In the genomic region with DNA sequence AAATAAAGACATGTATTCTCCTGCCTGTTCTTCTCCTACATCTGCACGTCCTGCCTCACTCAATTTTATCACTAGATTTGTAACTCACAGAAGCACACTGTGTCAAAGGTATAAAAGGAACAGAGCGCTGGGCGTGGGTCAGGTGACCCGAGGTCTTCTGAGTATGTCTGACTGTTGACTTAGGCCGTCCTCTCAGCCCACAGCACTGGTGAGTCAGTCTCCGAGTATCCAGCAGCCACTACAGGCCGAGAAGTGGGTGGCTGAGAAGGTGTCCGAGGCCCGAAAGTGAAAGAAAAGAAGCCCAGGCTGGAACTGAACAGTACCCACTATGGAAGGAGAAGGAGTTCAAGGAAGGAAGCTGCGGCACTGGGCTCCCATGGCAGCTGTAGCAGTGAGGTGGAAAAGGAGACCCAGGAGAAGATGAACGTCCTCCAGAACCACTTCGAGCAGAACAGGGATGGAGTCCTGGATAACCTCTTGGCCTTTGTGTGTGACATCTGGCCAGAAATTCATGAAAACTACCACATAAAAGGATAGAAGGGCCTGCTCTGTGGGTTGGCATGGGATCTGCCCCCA, we compare ENCODE assay signal across 20 mouse cellular contexts. TPM values are rescaled to one million over a fixed set of nuclear protein-coding genes. Genes with fewer than 3 reads are reported as not detected.
DNase-seq lines count a peak whose midpoint lies in the region; ATAC-seq and TF ChIP-seq lines count a peak whose summit lies in the region.
"Had no signal": no experiment of that assay in that cellular context is flagged by ENCODE, and none has a peak within 500 bp of the region (broad histone marks: within the 10 kb centered on the region; RNA-seq: fewer than 3 reads in every experiment).

No protein-coding gene starts in this region.

- no peak overlapping the region for H3K4me2 ChIP-seq in kidney, embryonic 16.5 days (replicated peaks; ENCODE audit: low read depth, low read length)
- H3K4me2 ChIP-seq in lung, embryonic 15.5 days = no peak overlapping the region
- H3K4me2 ChIP-seq in myocyte (ENCODE audit: low read depth) = peak overlapping the region; percentile 74
- no peak overlapping the region for H3K4me2 ChIP-seq in liver, embryonic 12.5 days
- H3K4me2 ChIP-seq: embryonic facial prominence, embryonic 12.5 days; heart, embryonic 15.5 days; limb, embryonic 13.5 days; liver, embryonic 15.5 days had no signal

- no peak overlapping the region for H3K9ac ChIP-seq in kidney, embryonic 16.5 days (replicated peaks; ENCODE audit: low read length)
- H3K9ac ChIP-seq in lung, embryonic 15.5 days = no peak overlapping the region
- H3K9ac ChIP-seq in liver, embryonic 12.5 days = no peak overlapping the region
- H3K9ac ChIP-seq: embryonic facial prominence, embryonic 12.5 days; heart, embryonic 15.5 days; limb, embryonic 13.5 days; liver, embryonic 15.5 days had no signal

- no peak for TF ChIP-seq POLR2A in myocyte (IDR thresholded peaks at IDR 0.05; ENCODE audit: insufficient read length, low read depth)

- H3K36me3 ChIP-seq in kidney, embryonic 16.5 days (ENCODE audit: insufficient read depth, low read length) = peaks cover 7% of the 10 kb centered on the region; the same call in 1 of the 2 replicates
- peaks cover 24% of the 10 kb centered on the region for H3K36me3 ChIP-seq in lung, embryonic 15.5 days
- peaks cover 17% of the 10 kb centered on the region for H3K36me3 ChIP-seq in myocyte (ENCODE audit: control insufficient read depth, insufficient read depth)
- peaks cover 91% of the 10 kb centered on the region for H3K36me3 ChIP-seq in liver, embryonic 12.5 days

- ATAC-seq in kidney, embryonic 16.5 days (ENCODE audit: low FRiP score, low TSS enrichment) = peak; percentile 75
- peak; percentile 57; the same call in 1 of the 2 replicates for ATAC-seq in lung, embryonic 15.5 days (ENCODE audit: borderline replicate concordance, extremely low read depth, low FRiP score, low TSS enrichment)
- no peak for ATAC-seq in liver, embryonic 12.5 days
- ATAC-seq: forebrain, embryonic 16.5 days had no signal

- no peak for DNase-seq in kidney, postnatal 4 days
- DNase-seq in NIH3T3 (ENCODE audit: low read depth) = peak; percentile 84
- no peak for DNase-seq in gastrocnemius, adult 8-10 months (ENCODE audit: low spot score in 2 of 2)
- DNase-seq in thymus, adult 18-20 months = no peak
- DNase-seq: adrenal gland, postnatal 14 days; cerebellum, adult 8-10 months; gastrocnemius, adult 2 months; heart, adult 18-20 months; kidney, adult 8-10 months; right cerebral cortex, postnatal 25 days had no signal

- WGBS in kidney, embryonic 16.5 days = 55% methylated on average over 12 of the region's 12 CpGs
- 48% methylated on average over 12 of the region's 12 CpGs for WGBS in lung, embryonic 15.5 days
- WGBS in liver, embryonic 12.5 days (ENCODE audit: insufficient replicate concordance) = 88% methylated on average over 12 of the region's 12 CpGs

- H3K9me3 ChIP-seq in kidney, embryonic 16.5 days (ENCODE audit: low read length) = no peaks in the 10 kb centered on the region
- H3K9me3 ChIP-seq in lung, embryonic 15.5 days = no peaks in the 10 kb centered on the region
- no peaks in the 10 kb centered on the region for H3K9me3 ChIP-seq in liver, embryonic 12.5 days (replicated peaks)
- H3K9me3 ChIP-seq: embryonic facial prominence, embryonic 12.5 days; heart, embryonic 15.5 days; limb, embryonic 13.5 days; liver, embryonic 15.5 days had no signal

- H3ac ChIP-seq in myocyte (ENCODE audit: control insufficient read depth, insufficient read length) = no peak overlapping the region

- H3K4me1 ChIP-seq in kidney, embryonic 16.5 days (ENCODE audit: insufficient read depth, low read length) = no peaks in the 10 kb centered on the region
- no peaks in the 10 kb centered on the region for H3K4me1 ChIP-seq in lung, embryonic 15.5 days
- H3K4me1 ChIP-seq in liver, embryonic 12.5 days = no peaks in the 10 kb centered on the region
- H3K4me1 ChIP-seq: embryonic facial prominence, embryonic 12.5 days; heart, embryonic 15.5 days; limb, embryonic 13.5 days; liver, embryonic 15.5 days had no signal

- H3K79me2 ChIP-seq in myocyte (ENCODE audit: control insufficient read depth, insufficient read depth) = no peaks in the 10 kb centered on the region

- no peak overlapping the region for H3K4me3 ChIP-seq in kidney, embryonic 16.5 days (ENCODE audit: low read length)
- no peak overlapping the region for H3K4me3 ChIP-seq in lung, embryonic 15.5 days
- H3K4me3 ChIP-seq in myocyte = peak overlapping the region; percentile 7
- no peak overlapping the region for H3K4me3 ChIP-seq in liver, embryonic 12.5 days
- H3K4me3 ChIP-seq: embryonic facial prominence, embryonic 12.5 days; gastrocnemius, adult 2 months; heart, embryonic 15.5 days; limb, embryonic 13.5 days; liver, embryonic 15.5 days had no signal

- H3K27me3 ChIP-seq in kidney, embryonic 16.5 days (ENCODE audit: insufficient read depth, low read length) = no peaks in the 10 kb centered on the region
- H3K27me3 ChIP-seq in lung, embryonic 15.5 days = no peaks in the 10 kb centered on the region
- no peaks in the 10 kb centered on the region for H3K27me3 ChIP-seq in myocyte (ENCODE audit: control insufficient read depth, insufficient read depth, insufficient read length)
- H3K27me3 ChIP-seq in liver, embryonic 12.5 days (replicated peaks) = no peaks in the 10 kb centered on the region
- H3K27me3 ChIP-seq: CH12.LX; embryonic facial prominence, embryonic 12.5 days; heart, embryonic 15.5 days; limb, embryonic 13.5 days; liver, embryonic 15.5 days had no signal

- peak overlapping the region; percentile 54 for H3K27ac ChIP-seq in kidney, embryonic 16.5 days (ENCODE audit: low read length)
- no peak overlapping the region for H3K27ac ChIP-seq in lung, embryonic 15.5 days
- H3K27ac ChIP-seq in liver, embryonic 12.5 days = no peak overlapping the region
- H3K27ac ChIP-seq: embryonic facial prominence, embryonic 12.5 days; gastrocnemius, adult 2 months; heart, embryonic 15.5 days; limb, embryonic 13.5 days; liver, embryonic 15.5 days had no signal

TF ChIP-seq in myocyte, 11 proteins besides CTCF, POLR2A, EP300 and RAD21:
- TF ChIP-seq POLR2AphosphoS2 (IDR thresholded peaks at IDR 0.05; ENCODE audit: insufficient read length, low read depth) (no peak), USF1 (IDR thresholded peaks at IDR 0.05; ENCODE audit: low read depth) (peak; percentile 78)

RNA-seq across cellular contexts. Expression of a gene that starts 11.9 kb away (rescaled TPM):
- polyA plus RNA-seq in kidney, embryonic 16.5 days (2015; fragmentation: Nextera tagmentation; extraction: Ambion mirVana) = 35.8 and 36.3 TPM in 2 replicates
- polyA plus RNA-seq in lung, embryonic 15.5 days (2015; fragmentation: Nextera tagmentation; extraction: Ambion mirVana) = 39.9 and 45.1 TPM in 2 replicates
- 8.2 TPM for polyA plus RNA-seq in myocyte (2012; fragmentation: generic; extraction: Trizol)
- 1 to 10 TPM in 3 of 4 experiments, under 1 TPM in 1; 0.90 to 1.5 (median 1.2) TPM for total RNA-seq in gastrocnemius, adult 8-10 months (2022)
- 49.2 and 50.0 TPM in 2 replicates for polyA plus RNA-seq in liver, embryonic 12.5 days (2016; fragmentation: Nextera tagmentation; extraction: Ambion mirVana)
